Mouse (Mus musculus) myocyte (in vitro differentiated cells): ENCODE data around the gene Frs2.

ENCODE experiments used
- CEBPB ChIP-seq: IDR thresholded peaks from 2 replicates; pipeline ENCODE4 v1.6.1; 2011; ENCODE audit warnings: mild to moderate bottlenecking, moderate library complexity; ENCODE audit not compliant: poor library complexity, insufficient read depth, severe bottlenecking
- E2F4 ChIP-seq: IDR thresholded peaks from one replicate; pipeline ENCODE4 v1.6.1; 2011; ENCODE audit warnings: mild to moderate bottlenecking, control low read depth, moderate library complexity; ENCODE audit not compliant: insufficient read depth
- MAX ChIP-seq: IDR thresholded peaks from one replicate; pipeline ENCODE4 v1.6.1; 2011; ENCODE audit warnings: low read depth, mild to moderate bottlenecking, control low read depth
- MYOD1 ChIP-seq, 3 experiments: IDR thresholded peaks; one replicate each; pipeline ENCODE4 v1.6.1; 2011; ENCODE audit warnings: control low read depth in 2 of 3, low read depth in 2 of 3, mild to moderate bottlenecking in 2 of 3, moderate library complexity in 1 of 3; ENCODE audit not compliant: insufficient read length in 2 of 3, control insufficient read depth in 1 of 3
- MYOG ChIP-seq, 3 experiments: IDR thresholded peaks; one replicate each; pipeline ENCODE4 v1.6.1; 2011; ENCODE audit warnings: control low read depth in 2 of 3, low read depth in 2 of 3, mild to moderate bottlenecking in 2 of 3; ENCODE audit not compliant: insufficient read length in 2 of 3, control insufficient read depth in 1 of 3, insufficient read depth in 1 of 3
- POLR2A ChIP-seq: IDR thresholded peaks from one replicate; pipeline ENCODE4 v1.6.1; 2011; ENCODE audit warnings: low read depth, mild to moderate bottlenecking, control low read depth, moderate library complexity; ENCODE audit not compliant: insufficient read length
- POLR2AphosphoS2 ChIP-seq: IDR thresholded peaks from one replicate; pipeline ENCODE4 v1.6.1; 2011; ENCODE audit warnings: low read depth, control low read depth; ENCODE audit not compliant: insufficient read length
- TCF12 ChIP-seq: IDR thresholded peaks from one replicate; pipeline ENCODE4 v1.6.1; 2011; ENCODE audit warnings: mild to moderate bottlenecking, control low read depth; ENCODE audit not compliant: poor library complexity, insufficient read depth, severe bottlenecking
- TCF3 ChIP-seq: IDR thresholded peaks from one replicate; pipeline ENCODE4 v1.6.1; 2011; ENCODE audit warnings: low read depth, control low read depth; ENCODE audit not compliant: insufficient read length
- USF1 ChIP-seq: IDR thresholded peaks from one replicate; pipeline ENCODE4 v1.6.1; 2011; ENCODE audit warnings: low read depth, mild to moderate bottlenecking, control low read depth, moderate library complexity

DNA sequence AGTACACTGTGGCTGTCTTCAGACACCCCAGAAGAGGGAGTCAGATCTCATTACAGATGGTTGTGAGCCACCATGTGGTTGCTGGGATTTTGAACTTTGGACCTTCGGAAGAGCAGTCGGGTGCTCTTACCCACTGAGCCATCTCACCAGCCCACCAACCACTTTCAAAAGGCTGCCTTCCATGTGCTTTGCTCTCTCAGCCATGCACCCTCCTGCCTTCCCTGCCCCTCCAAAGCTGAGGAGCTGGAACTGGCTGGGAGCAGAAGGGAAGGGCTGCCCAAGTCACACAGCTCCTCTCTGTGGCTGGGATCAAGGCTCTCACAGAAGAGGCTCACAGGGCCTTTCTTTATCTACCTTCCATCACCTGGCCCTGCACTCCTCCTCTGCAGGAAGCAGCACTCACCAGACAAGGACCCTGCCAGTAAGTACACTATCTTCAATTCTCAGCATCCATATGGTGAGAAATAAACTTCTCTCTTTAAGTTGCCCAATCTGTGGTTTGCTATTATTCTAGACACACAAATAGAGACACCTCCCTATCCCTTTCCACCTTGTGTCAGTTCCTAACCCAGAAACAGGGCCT is 51.1 kb downstream of the Frs2 start:
- TF ChIP-seq POLR2A (no peak), CEBPB (no peak), E2F4 (no peak), MAX (no peak), TCF3 (no peak), POLR2AphosphoS2 (no peak), MYOD1 (IDR thresholded peaks at IDR 0.05; ENCODE audit: control insufficient read depth in 1 of 3, insufficient read length in 2 of 3, low read depth in 2 of 3) (no peak), MYOG (IDR thresholded peaks at IDR 0.05; ENCODE audit: control insufficient read depth in 1 of 3, insufficient read depth in 1 of 3, insufficient read length in 2 of 3, low read depth in 2 of 3) (no peak), USF1 (no peak), TCF12 (no peak)
